Mouse (Mus musculus) C2C12 (cell line): ENCODE measurements at regions not wholly inside any gene's neighbourhood (a gene's known extent, or its start where the extent isn't known, plus 50 kb on each side); places are given as distances from the start of the nearest gene placed in this dataset.
"Not testable (repeated sequence)": the region's sequence is repeated elsewhere in the genome, so short reads cannot be mapped to it uniquely, and the experiment has no call there.

Experiments used
- CEBPB ChIP-seq: IDR thresholded peaks from one replicate; pipeline ENCODE4 v1.6.1; 2011; ENCODE audit warnings: low read depth, mild to moderate bottlenecking, control low read depth, moderate library complexity
- CTCF ChIP-seq: IDR thresholded peaks from one replicate; pipeline ENCODE4 v1.5.1; 2011; ENCODE audit not compliant: control insufficient read depth, insufficient read depth, insufficient read length
- MAX ChIP-seq: IDR thresholded peaks from one replicate; pipeline ENCODE4 v1.6.1; 2011; ENCODE audit warnings: mild to moderate bottlenecking, control low read depth
- MYOD1 ChIP-seq: IDR thresholded peaks from one replicate; pipeline ENCODE4 v1.6.1; 2011; ENCODE audit warnings: low read depth; ENCODE audit not compliant: control insufficient read depth, insufficient read length
- MYOG ChIP-seq: IDR thresholded peaks from one replicate; pipeline ENCODE4 v1.6.1; 2011; ENCODE audit not compliant: control insufficient read depth, insufficient read length; ENCODE audit errors: extremely low read depth
- USF1 ChIP-seq: IDR thresholded peaks from one replicate; pipeline ENCODE4 v1.6.1; 2011; ENCODE audit warnings: low read depth, mild to moderate bottlenecking, control low read depth, moderate library complexity

GRCm38 (mm10) chr12:8435651-8436348, 64.0 kb downstream of the Rhob start:
- TF ChIP-seq USF1, CEBPB, MAX, CTCF, MYOD1, MYOG: not testable (repeated sequence)
